Mouse (Mus musculus): Measurements from ENCODE around the gene Hcn3. TPM values are rescaled to one million over a fixed set of nuclear protein-coding genes. Genes with fewer than 3 reads are reported as not detected.

Gene Hcn3
- polyA plus RNA-seq, 1 experiment from 2014 or later: 2.2 TPM

DNA sequence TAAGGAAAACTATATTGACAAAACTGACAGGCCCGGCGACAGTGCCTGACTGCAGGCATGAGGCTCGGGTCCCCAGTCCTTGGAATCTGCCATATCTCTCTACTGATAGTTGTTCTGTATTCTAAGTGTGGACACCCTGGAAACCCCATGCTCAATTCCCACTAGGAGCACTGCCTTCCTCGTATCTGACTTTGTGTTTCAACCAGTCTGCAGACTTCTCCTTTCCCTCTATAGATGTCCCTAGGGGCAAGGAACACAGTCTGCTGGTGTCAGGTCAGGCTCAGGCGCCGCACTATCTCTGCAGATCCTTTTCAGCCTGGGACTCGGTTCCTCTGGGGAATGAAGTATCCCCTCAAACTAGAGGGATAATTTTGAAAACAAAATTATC, 26.9 kb downstream of the Hcn3 start:
- no peak overlapping the region for H3K27ac ChIP-seq
- H3K9me3 ChIP-seq: no peaks in the 10 kb centered on the region
- H3K4me2 ChIP-seq: no peak overlapping the region
- H3K4me3 ChIP-seq: no peak overlapping the region
- no peaks in the 10 kb centered on the region for H3K36me3 ChIP-seq
- peaks cover 13% of the 10 kb centered on the region; the same call in 1 of the 2 replicates for H3K27me3 ChIP-seq
- 77% methylated on average over 7 of the region's 7 CpGs for WGBS
- H3K9ac ChIP-seq: no peak overlapping the region
- ATAC-seq (ENCODE audit: insufficient number of reproducible peaks, low FRiP score, low TSS enrichment, low read depth): no peak
- peaks cover 5% of the 10 kb centered on the region for H3K4me1 ChIP-seq

DNA sequence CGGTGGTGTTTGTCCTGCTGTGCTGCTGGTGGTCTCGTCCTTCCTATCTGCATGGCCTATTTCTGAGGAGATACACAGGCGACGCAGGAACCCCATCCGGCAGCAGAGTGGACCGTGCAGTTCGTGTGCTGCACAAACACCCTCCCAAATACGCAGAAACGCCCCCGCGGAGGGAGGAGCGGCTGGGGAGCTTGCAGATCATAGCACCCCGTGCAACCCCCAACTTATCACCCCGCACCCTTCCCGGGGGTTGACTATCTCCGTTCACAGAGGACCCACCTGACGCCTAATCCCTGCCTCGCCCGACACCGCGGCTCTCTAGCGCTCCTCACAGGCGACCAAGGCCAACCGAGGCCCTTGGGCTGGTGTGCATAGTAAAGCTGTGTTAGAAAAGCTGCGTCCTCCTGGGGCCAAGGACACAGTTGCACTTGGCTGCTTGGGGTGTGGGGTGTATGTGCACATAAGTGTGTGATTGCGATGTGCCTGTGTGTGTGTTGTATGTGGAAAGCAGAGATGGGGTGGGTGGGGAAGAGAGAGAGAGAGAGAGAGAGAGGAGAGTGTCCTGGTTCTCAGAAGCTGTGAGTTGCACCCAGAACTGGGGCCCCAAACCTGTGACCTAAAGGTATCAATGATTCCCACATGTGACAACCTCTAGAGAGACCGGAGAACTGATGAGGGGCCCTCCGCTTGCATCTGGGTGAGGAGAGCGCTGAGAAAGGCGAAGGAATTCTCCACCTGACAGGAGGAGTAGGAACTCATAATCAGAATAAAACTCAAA, 27.5 kb downstream of the Hcn3 start:
- ATAC-seq (ENCODE audit: insufficient number of reproducible peaks, low FRiP score, low TSS enrichment, low read depth): 0 out of 2 replicates have a peak, but pooled peaks have one; percentile 30
- 15% methylated on average over 30 of the region's 30 CpGs for WGBS
- Histone ChIP-seq H3K4me3 (peak overlapping the region; percentile 35), H3K36me3 (no peaks in the 10 kb centered on the region), H3K27ac (no peak overlapping the region), H3K9me3 (no peaks in the 10 kb centered on the region), H3K4me2 (peak overlapping the region; percentile 64), H3K9ac (no peak overlapping the region), H3K27me3 (peaks cover 13% of the 10 kb centered on the region; the same call in 1 of the 2 replicates), H3K4me1 (peaks cover 5% of the 10 kb centered on the region)

DNA sequence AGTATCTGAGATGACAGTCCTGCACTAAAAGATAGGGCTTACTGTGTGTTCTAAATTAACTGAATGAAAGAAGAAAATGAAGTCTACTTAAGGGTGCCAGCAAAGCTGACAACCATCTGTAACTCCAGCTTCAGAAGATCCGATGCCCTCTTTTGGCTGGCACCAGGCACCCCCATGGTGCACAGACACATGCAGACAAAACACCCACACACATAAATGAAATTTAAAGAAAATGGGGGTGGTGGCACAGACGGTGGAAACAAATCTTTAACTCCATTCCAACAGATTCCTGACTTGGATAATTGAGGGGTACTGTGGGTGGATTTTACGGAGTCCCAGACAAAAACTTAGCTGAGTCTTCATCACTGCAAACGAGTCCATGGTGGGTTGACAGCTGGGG, 28.2 kb downstream of the Hcn3 start:
- H3K9ac ChIP-seq: no peak overlapping the region
- H3K4me3 ChIP-seq: no peak overlapping the region
- peaks cover 13% of the 10 kb centered on the region; the same call in 1 of the 2 replicates for H3K27me3 ChIP-seq
- WGBS: 39% methylated on average over 4 of the region's 4 CpGs
- H3K36me3 ChIP-seq: no peaks in the 10 kb centered on the region
- peak overlapping the region; percentile 64; the same call in 1 of the 2 replicates for H3K4me2 ChIP-seq
- peaks cover 5% of the 10 kb centered on the region for H3K4me1 ChIP-seq
- no peaks in the 10 kb centered on the region for H3K9me3 ChIP-seq
- ATAC-seq (ENCODE audit: insufficient number of reproducible peaks, low FRiP score, low TSS enrichment, low read depth): no peak
- H3K27ac ChIP-seq: no peak overlapping the region

DNA sequence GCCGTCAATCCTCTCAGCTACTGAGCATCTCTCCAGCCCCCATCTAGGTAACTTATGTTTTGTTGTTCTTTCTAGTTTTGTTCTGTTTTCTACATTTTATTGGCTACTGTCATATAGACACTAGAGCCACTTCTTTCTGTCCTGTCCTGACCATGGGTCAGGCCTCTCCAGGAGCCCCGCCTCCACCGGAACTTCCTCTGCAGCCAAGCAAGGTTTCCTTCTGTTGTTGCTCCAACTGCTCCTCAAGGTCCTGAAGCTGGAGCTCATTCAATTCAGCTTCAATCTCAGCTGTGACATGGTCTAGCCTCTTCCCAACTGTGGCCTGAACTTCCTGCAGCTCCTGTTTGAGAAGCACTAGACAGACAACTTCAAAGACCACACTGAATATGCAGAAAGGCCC, 30.1 kb downstream of the Hcn3 start:
- no peak for ATAC-seq (ENCODE audit: insufficient number of reproducible peaks, low FRiP score, low TSS enrichment, low read depth)
- no peak overlapping the region for H3K4me2 ChIP-seq
- H3K4me1 ChIP-seq: peaks cover 5% of the 10 kb centered on the region
- H3K27me3 ChIP-seq: peaks cover 13% of the 10 kb centered on the region; the same call in 1 of the 2 replicates
- H3K9ac ChIP-seq: no peak overlapping the region
- WGBS: 82% methylated on average over 3 of the region's 3 CpGs
- no peaks in the 10 kb centered on the region for H3K36me3 ChIP-seq
- H3K4me3 ChIP-seq: no peak overlapping the region
- no peaks in the 10 kb centered on the region for H3K9me3 ChIP-seq
- H3K27ac ChIP-seq: no peak overlapping the region

DNA sequence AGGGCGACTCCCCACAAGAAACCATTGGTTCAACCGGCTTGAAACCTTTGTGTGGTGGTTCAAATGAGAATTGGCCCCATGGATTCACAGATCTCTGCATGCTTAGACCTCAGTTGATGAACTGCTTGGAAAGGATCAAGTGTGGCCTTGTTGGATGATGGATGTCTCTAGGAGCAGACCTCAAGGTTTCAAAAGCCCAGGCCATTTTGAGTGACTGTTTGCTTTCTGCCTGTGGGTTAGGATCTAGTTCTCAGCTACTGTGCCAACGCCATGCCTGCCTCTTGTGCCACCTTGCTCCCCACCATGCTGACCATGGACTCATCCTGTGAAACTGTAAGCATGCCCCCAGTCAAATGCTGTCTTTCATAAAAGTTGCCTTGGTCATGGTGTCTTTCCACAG, 34.0 kb downstream of the Hcn3 start:
- Histone ChIP-seq H3K36me3 (no peaks in the 10 kb centered on the region), H3K4me2 (no peak overlapping the region), H3K9me3 (no peaks in the 10 kb centered on the region), H3K4me3 (no peak overlapping the region), H3K4me1 (no peaks in the 10 kb centered on the region), H3K9ac (no peak overlapping the region), H3K27ac (no peak overlapping the region), H3K27me3 (no peaks in the 10 kb centered on the region)
- no peak for ATAC-seq (ENCODE audit: insufficient number of reproducible peaks, low FRiP score, low TSS enrichment, low read depth)
- WGBS: 94% methylated on average over 3 of the region's 3 CpGs

DNA sequence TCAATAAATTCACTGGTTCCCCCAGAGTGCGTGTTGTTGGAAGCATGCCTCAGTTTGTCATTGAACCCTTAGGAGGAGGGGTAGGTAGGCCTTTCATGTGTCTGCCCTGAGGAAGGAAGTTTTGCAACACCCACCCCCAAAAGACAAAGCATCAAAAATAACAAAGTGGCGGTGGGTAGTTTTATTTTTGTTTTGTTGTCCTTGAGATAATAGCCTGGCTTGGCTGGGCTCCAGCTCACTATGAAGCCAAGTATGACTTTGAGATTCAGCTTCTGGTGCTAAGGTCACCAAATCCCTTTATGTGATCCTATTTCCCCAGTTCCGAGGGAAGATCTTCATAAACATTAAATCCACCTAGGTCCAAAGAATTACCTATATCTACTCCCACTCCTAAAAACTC, 35.8 kb downstream of the Hcn3 start:
- no peak overlapping the region for H3K27ac ChIP-seq
- no peak overlapping the region for H3K4me3 ChIP-seq
- ATAC-seq (ENCODE audit: insufficient number of reproducible peaks, low FRiP score, low TSS enrichment, low read depth): no peak
- H3K36me3 ChIP-seq: no peaks in the 10 kb centered on the region
- no peaks in the 10 kb centered on the region for H3K9me3 ChIP-seq
- H3K9ac ChIP-seq: no peak overlapping the region
- no peaks in the 10 kb centered on the region for H3K4me1 ChIP-seq
- no peaks in the 10 kb centered on the region for H3K27me3 ChIP-seq
- 77% methylated on average over 3 of the region's 3 CpGs for WGBS
- no peak overlapping the region for H3K4me2 ChIP-seq

DNA sequence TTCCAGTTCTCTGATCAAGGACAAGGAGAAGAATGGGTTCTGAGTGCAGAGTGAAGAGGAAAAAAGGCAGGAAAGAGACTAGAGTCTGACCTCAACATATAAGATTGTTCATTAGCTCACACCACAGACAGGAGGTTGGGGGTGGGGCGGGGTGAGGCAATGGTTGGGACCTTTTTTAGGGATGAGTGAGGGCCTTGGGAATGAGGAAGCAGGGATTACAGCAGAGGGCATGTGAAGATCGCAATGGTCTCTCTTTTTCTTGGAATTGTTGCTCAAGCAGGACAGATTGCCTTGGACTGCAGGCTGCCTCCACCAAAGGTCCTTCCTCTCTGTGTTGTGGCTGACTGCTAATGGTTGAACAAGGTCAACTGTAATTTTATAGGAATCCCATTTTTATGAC, 36.7 kb downstream of the Hcn3 start:
- Histone ChIP-seq H3K4me1 (no peaks in the 10 kb centered on the region), H3K4me2 (no peak overlapping the region), H3K9ac (no peak overlapping the region), H3K4me3 (no peak overlapping the region), H3K27ac (no peak overlapping the region), H3K9me3 (no peaks in the 10 kb centered on the region), H3K27me3 (no peaks in the 10 kb centered on the region), H3K36me3 (no peaks in the 10 kb centered on the region)
- 82% methylated on average over 2 of the region's 2 CpGs for WGBS
- ATAC-seq (ENCODE audit: insufficient number of reproducible peaks, low FRiP score, low TSS enrichment, low read depth): no peak

DNA sequence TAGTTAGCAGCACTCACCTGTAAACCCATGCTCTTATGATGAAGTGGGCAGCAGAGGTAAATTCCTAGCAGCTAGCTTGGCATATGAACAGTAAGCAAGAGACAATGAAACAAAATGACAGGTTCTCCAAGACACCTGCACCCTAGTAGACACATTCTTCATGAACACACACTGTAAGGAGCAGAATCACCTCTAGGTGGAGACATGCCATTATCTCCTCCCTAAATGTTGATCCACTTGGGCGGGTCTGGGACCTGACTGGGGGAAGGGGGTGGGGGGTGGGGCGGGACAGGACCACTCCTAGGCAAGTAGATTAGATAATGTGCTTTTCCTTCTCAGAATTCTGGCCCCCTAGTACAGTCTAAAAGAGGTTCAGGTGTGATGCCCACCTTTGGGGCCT, 44.5 kb downstream of the Hcn3 start:
- no peak for ATAC-seq (ENCODE audit: insufficient number of reproducible peaks, low FRiP score, low TSS enrichment, low read depth)
- H3K4me2 ChIP-seq: no peak overlapping the region
- 3% methylated on average over 2 of the region's 2 CpGs for WGBS

DNA sequence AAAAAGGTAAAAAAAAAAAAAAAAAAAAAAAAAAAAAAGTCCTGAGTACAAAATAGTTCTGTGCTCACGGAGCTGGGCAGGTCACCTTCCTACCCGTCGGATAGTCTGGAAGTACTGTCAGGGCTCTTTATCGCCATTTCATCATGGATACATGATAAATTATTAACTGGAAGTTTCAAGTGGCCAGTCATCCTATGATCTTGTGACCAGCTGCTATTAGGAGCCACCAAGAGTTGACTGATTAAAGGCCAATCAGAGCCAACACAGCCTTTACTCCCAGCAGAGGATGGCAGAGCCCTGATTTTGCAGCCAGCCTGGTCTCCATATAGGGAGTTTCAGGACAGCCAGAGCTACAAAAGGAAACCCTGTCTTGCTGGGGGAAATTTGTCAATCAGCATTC, 46.9 kb downstream of the Hcn3 start:
- no peaks in the 10 kb centered on the region for H3K27me3 ChIP-seq
- no peaks in the 10 kb centered on the region for H3K9me3 ChIP-seq
- no peak overlapping the region for H3K9ac ChIP-seq
- H3K4me2 ChIP-seq: no peak overlapping the region
- H3K4me3 ChIP-seq: no peak overlapping the region
- H3K27ac ChIP-seq: no peak overlapping the region
- ATAC-seq (ENCODE audit: insufficient number of reproducible peaks, low FRiP score, low TSS enrichment, low read depth): no peak
- H3K4me1 ChIP-seq: no peaks in the 10 kb centered on the region
- no peaks in the 10 kb centered on the region for H3K36me3 ChIP-seq
- 86% methylated on average over 4 of the region's 4 CpGs for WGBS

More for the DNA sequence above, 44.5 kb downstream of the Hcn3 start:
- Histone ChIP-seq H3K9ac (no peak overlapping the region), H3K36me3 (no peaks in the 10 kb centered on the region), H3K27ac (no peak overlapping the region), H3K4me3 (no peak overlapping the region), H3K4me1 (no peaks in the 10 kb centered on the region), H3K9me3 (no peaks in the 10 kb centered on the region), H3K27me3 (no peaks in the 10 kb centered on the region)

DNA sequence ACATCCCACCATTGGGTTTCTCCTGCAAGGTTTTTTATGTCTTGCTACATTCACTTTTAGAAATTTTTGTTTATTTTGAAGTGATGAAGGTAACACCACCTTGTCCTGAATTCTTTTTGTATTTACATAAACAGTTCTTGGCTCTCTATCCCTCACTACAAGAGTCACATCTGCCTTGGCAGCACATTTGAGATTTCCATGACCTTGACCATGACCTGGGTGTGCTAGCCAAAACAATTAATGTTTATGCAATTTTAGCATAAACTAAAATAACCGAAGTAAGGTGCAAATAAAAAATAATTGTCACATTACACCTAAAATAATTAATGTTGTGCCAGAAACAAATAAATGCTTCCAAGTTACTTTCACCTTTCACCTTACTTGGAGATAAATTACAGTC, 51.9 kb downstream of the Hcn3 start:
- Histone ChIP-seq H3K4me3 (no peak overlapping the region), H3K36me3 (no peaks in the 10 kb centered on the region), H3K9me3 (no peaks in the 10 kb centered on the region), H3K9ac (no peak overlapping the region), H3K4me1 (no peaks in the 10 kb centered on the region), H3K27me3 (no peaks in the 10 kb centered on the region), H3K4me2 (no peak overlapping the region), H3K27ac (no peak overlapping the region)
- ATAC-seq (ENCODE audit: insufficient number of reproducible peaks, low FRiP score, low TSS enrichment, low read depth): no peak
- WGBS: 42% methylated on average over 1 of the region's 1 CpGs

DNA sequence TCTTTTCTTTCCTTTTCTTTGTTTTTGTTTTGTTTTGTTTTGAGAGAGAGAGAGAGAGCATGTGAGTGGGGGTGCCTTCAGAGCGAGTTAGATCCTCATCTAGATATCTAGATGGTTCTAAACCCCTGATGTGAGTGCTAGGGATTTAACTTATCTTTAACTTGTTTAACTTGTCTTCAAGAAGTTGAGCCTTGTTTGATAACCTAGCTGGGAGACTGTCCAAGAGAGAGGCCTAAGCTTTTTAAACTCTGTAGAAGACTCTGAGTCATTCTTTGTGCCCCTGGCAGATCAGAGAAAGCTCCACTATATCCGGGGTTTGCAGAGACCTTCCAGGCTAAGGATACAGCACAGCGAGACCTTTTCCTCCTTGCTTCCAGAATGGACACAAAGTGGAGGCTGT, 52.5 kb downstream of the Hcn3 start:
- no peaks in the 10 kb centered on the region for H3K27me3 ChIP-seq
- H3K36me3 ChIP-seq: no peaks in the 10 kb centered on the region
- 68% methylated on average over 3 of the region's 3 CpGs for WGBS
- no peak overlapping the region for H3K27ac ChIP-seq
- H3K4me1 ChIP-seq: 0 out of 2 replicates have a peak, but pooled peaks cover 3% of the 10 kb centered on the region
- no peak overlapping the region for H3K4me2 ChIP-seq
- H3K9ac ChIP-seq: no peak overlapping the region
- no peak for ATAC-seq (ENCODE audit: insufficient number of reproducible peaks, low FRiP score, low TSS enrichment, low read depth)
- H3K9me3 ChIP-seq: no peaks in the 10 kb centered on the region
- H3K4me3 ChIP-seq: no peak overlapping the region

DNA sequence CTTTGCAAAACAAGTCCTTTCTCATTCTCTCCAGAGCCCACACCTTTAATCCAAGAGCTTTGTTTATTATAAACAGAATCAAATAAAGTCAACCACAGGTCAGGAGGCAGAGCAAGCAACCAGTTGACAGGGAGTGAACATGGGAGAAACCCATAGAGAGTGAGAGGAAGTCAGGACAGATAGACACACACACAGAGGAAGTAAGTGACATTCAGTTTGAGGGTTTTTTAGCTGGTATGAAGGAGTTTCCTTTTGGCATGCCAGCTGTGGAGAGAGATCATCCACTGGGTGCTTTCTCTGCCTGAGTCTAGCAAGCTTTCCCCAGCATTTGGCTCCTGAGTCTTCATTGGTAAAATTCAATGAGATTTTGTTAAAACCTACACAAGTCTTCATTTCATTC, 53.1 kb downstream of the Hcn3 start:
- no peak overlapping the region for H3K4me2 ChIP-seq
- H3K9me3 ChIP-seq: no peaks in the 10 kb centered on the region
- H3K27me3 ChIP-seq: no peaks in the 10 kb centered on the region
- H3K4me1 ChIP-seq: peaks cover 6% of the 10 kb centered on the region; the same call in 1 of the 2 replicates
- no peaks in the 10 kb centered on the region for H3K36me3 ChIP-seq
- no peak overlapping the region for H3K9ac ChIP-seq
- H3K27ac ChIP-seq: no peak overlapping the region
- H3K4me3 ChIP-seq: no peak overlapping the region
- ATAC-seq (ENCODE audit: insufficient number of reproducible peaks, low FRiP score, low TSS enrichment, low read depth): no peak

DNA sequence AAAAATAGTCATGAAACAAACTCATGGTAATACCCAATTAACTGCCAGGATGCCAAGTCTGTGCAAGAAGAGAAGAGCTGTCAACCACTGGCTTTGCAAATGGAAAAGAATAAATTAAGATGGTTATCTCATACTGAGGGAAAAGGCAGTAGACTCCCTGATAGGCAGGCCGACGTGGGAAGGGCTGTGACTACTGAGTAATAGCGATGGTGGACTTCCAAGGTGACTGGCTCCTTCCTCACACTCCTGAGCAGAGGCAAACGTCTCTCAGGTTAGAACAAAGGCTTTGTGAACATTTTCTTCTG, 56.8 kb downstream of the Hcn3 start:
- H3K4me3 ChIP-seq: no peak overlapping the region
- no peak for ATAC-seq (ENCODE audit: insufficient number of reproducible peaks, low FRiP score, low TSS enrichment, low read depth)
- 77% methylated on average over 4 of the region's 4 CpGs for WGBS
- H3K4me1 ChIP-seq: peaks cover 32% of the 10 kb centered on the region
- H3K27ac ChIP-seq: no peak overlapping the region
- H3K9ac ChIP-seq: no peak overlapping the region
- peaks cover 17% of the 10 kb centered on the region for H3K36me3 ChIP-seq
- H3K27me3 ChIP-seq: no peaks in the 10 kb centered on the region
- H3K9me3 ChIP-seq: no peaks in the 10 kb centered on the region
- H3K4me2 ChIP-seq: no peak overlapping the region

Data from limb, embryonic 15.5 days (tissue).